Mouse (Mus musculus) heart, adult 2 months (tissue): ENCODE data around the gene Gnai2.

ENCODE experiments used
- CTCF ChIP-seq: fragments of 200-600 bp; IDR thresholded peaks from 2 replicates; pipeline ENCODE4 v1.8.1; 2022; ENCODE audit warnings: antibody characterized with exemption, mild to moderate bottlenecking, moderate library complexity
- EP300 ChIP-seq: fragments of 200-500 bp; IDR thresholded peaks from 2 replicates; pipeline ENCODE4 v1.6.1; 2011; ENCODE audit warnings: low read depth, low read length, control low read depth; ENCODE audit not compliant: insufficient read depth
- POLR2A ChIP-seq: fragments of 200-500 bp; IDR thresholded peaks from 2 replicates; pipeline ENCODE4 v1.6.1; 2011; ENCODE audit warnings: mild to moderate bottlenecking, low read depth, low read length, control low read depth; ENCODE audit not compliant: insufficient read depth

GRCm38 (mm10) chr9:107580501-107581317, 54.5 kb downstream of the Gnai2 start, which contains the start of gene Hyal3:
- TF ChIP-seq CTCF (no peak), EP300 (peak; percentile 75; the same call in 1 of the 2 replicates), POLR2A (peak; percentile 92)
